ENCODE assay signal across 9 mouse cellular contexts in genomic region chr11:115630532-115631504, GRCm38 (mm10). TPM values are rescaled to one million over a fixed set of nuclear protein-coding genes. Genes with fewer than 3 reads are reported as not detected.
DNase-seq lines count a peak whose midpoint lies in the region; ATAC-seq and TF ChIP-seq lines count a peak whose summit lies in the region.
"Had no signal": no experiment of that assay in that cellular context is flagged by ENCODE, and none has a peak within 500 bp of the region (broad histone marks: within the 10 kb centered on the region; RNA-seq: fewer than 3 reads in every experiment).

No protein-coding gene starts in this region.

- peak; percentile 72 for ATAC-seq in granulocyte monocyte progenitor cell, adult 5-6 weeks (replicated peaks; ENCODE audit: poor library complexity, severe bottlenecking)
- peak; percentile 63 for ATAC-seq in stomach, postnatal 0 days (ENCODE audit: low FRiP score, low TSS enrichment)
- no peak for ATAC-seq in midbrain, embryonic 14.5 days (ENCODE audit: low FRiP score, low TSS enrichment)
- no peak for ATAC-seq in forebrain, embryonic 14.5 days

- WGBS in stomach, postnatal 0 days, result 37% methylated on average over 16 of the region's 16 CpGs
- WGBS in midbrain, embryonic 14.5 days, result 48% methylated on average over 16 of the region's 16 CpGs
- 51% methylated on average over 16 of the region's 16 CpGs for WGBS in forebrain, embryonic 14.5 days

- no peaks in the 10 kb centered on the region for H3K4me1 ChIP-seq in stomach, postnatal 0 days (replicated peaks; ENCODE audit: control insufficient read depth, insufficient read depth)
- peaks cover 5% of the 10 kb centered on the region; the same call in 1 of the 2 replicates for H3K4me1 ChIP-seq in midbrain, embryonic 14.5 days (ENCODE audit: control insufficient read depth, insufficient read depth, low read length)
- H3K4me1 ChIP-seq in forebrain, embryonic 14.5 days (ENCODE audit: control insufficient read depth, insufficient read depth, low read length), result peaks cover 4% of the 10 kb centered on the region; the same call in 1 of the 2 replicates

- peak overlapping the region; percentile 70 for H3K27ac ChIP-seq in stomach, postnatal 0 days (replicated peaks)
- no peak overlapping the region for H3K27ac ChIP-seq in midbrain, embryonic 14.5 days (replicated peaks; ENCODE audit: low read depth, low read length)
- H3K27ac ChIP-seq in forebrain, embryonic 14.5 days (ENCODE audit: low read depth, low read length), result no peak overlapping the region
- H3K27ac ChIP-seq: limb, embryonic 15.5 days had no signal

- H3K36me3 ChIP-seq in stomach, postnatal 0 days (ENCODE audit: control insufficient read depth, insufficient read depth, low read length), result no peaks in the 10 kb centered on the region
- H3K36me3 ChIP-seq in midbrain, embryonic 14.5 days (ENCODE audit: control insufficient read depth, insufficient read depth, low read length), result no peaks in the 10 kb centered on the region
- no peaks in the 10 kb centered on the region for H3K36me3 ChIP-seq in forebrain, embryonic 14.5 days (ENCODE audit: control insufficient read depth, insufficient read depth, low read length)
- H3K36me3 ChIP-seq: limb, embryonic 15.5 days had no signal

- no peak overlapping the region for H3K4me2 ChIP-seq in stomach, postnatal 0 days (replicated peaks; ENCODE audit: low read depth)
- no peak overlapping the region for H3K4me2 ChIP-seq in midbrain, embryonic 14.5 days (ENCODE audit: low read length)
- H3K4me2 ChIP-seq in forebrain, embryonic 14.5 days (ENCODE audit: low read length), result no peak overlapping the region
- H3K4me2 ChIP-seq: limb, embryonic 15.5 days had no signal

- H3K9ac ChIP-seq in stomach, postnatal 0 days (ENCODE audit: low read length), result no peak overlapping the region
- H3K9ac ChIP-seq in midbrain, embryonic 14.5 days (replicated peaks; ENCODE audit: low read length), result no peak overlapping the region
- H3K9ac ChIP-seq in forebrain, embryonic 14.5 days (ENCODE audit: low read length), result no peak overlapping the region
- H3K9ac ChIP-seq: limb, embryonic 15.5 days had no signal

- DNase-seq in right cerebral cortex, postnatal 10 days (ENCODE audit: low spot score in 2 of 2), result peak; percentile 56 to 61
- no peak for DNase-seq in right cerebral cortex, postnatal 14 days
- DNase-seq in lung, postnatal 10 days, result peak; percentile 77
- peak; percentile 87 for DNase-seq in stomach, postnatal 0 days (ENCODE audit: low spot score)
- no peak for DNase-seq in midbrain, embryonic 14.5 days
- no peak for DNase-seq in forebrain, embryonic 14.5 days (ENCODE audit: low spot score)
- no peak for DNase-seq in ovary, postnatal 10 days (ENCODE audit: low spot score)

- H3K27me3 ChIP-seq in stomach, postnatal 0 days (ENCODE audit: control insufficient read depth, insufficient read depth, low read length), result no peaks in the 10 kb centered on the region
- H3K27me3 ChIP-seq in midbrain, embryonic 14.5 days (ENCODE audit: control insufficient read depth, insufficient read depth, low read length), result no peaks in the 10 kb centered on the region
- no peaks in the 10 kb centered on the region for H3K27me3 ChIP-seq in forebrain, embryonic 14.5 days (replicated peaks; ENCODE audit: control insufficient read depth, insufficient read depth, low read length)
- H3K27me3 ChIP-seq: limb, embryonic 15.5 days had no signal

- no peak for TF ChIP-seq EP300 in stomach, postnatal 0 days (optimal IDR thresholded peaks at IDR 0.05)

- no peaks in the 10 kb centered on the region for H3K9me3 ChIP-seq in stomach, postnatal 0 days (ENCODE audit: control insufficient read depth, low read length)
- H3K9me3 ChIP-seq in midbrain, embryonic 14.5 days (ENCODE audit: control insufficient read depth, low read length), result no peaks in the 10 kb centered on the region
- H3K9me3 ChIP-seq in forebrain, embryonic 14.5 days (replicated peaks; ENCODE audit: control insufficient read depth, low read length), result no peaks in the 10 kb centered on the region
- H3K9me3 ChIP-seq: limb, embryonic 15.5 days had no signal

- no peak for TF ChIP-seq CTCF in stomach, postnatal 0 days (IDR thresholded peaks at IDR 0.05; ENCODE audit: low read depth)

- H3K4me3 ChIP-seq in stomach, postnatal 0 days (ENCODE audit: low read depth, low read length), result no peak overlapping the region
- no peak overlapping the region for H3K4me3 ChIP-seq in midbrain, embryonic 14.5 days (replicated peaks; ENCODE audit: low read depth, low read length)
- H3K4me3 ChIP-seq in forebrain, embryonic 14.5 days (ENCODE audit: low read depth, low read length), result no peak overlapping the region
- H3K4me3 ChIP-seq: limb, embryonic 15.5 days had no signal

RNA-seq across cellular contexts. Expression of gene Slc25a19, which starts 2.7 kb away (rescaled TPM):
- total RNA-seq in granulocyte monocyte progenitor cell, adult 5-6 weeks (2014; fragmentation: Nextera tagmentation), result 21.9 and 26.1 TPM in 2 replicates
- total RNA-seq in granulocyte monocyte progenitor cell, adult 5-6 weeks (2017), result 12.8 and 21.6 TPM in 2 replicates
- 12.5 and 14.0 TPM in 2 replicates for polyA plus RNA-seq in stomach, postnatal 0 days (2015; fragmentation: Nextera tagmentation; extraction: Ambion mirVana)
- 35.8 and 39.8 TPM in 2 replicates for polyA plus RNA-seq in midbrain, embryonic 14.5 days (2014; fragmentation: Nextera tagmentation; extraction: Ambion mirVana)
- polyA plus RNA-seq in forebrain, embryonic 14.5 days (2014; fragmentation: Nextera tagmentation; extraction: Ambion mirVana), result 38.3 and 50.1 TPM in 2 replicates

RNA-seq across cellular contexts. Expression of gene Mif4gd, which starts 18.0 kb away (rescaled TPM):
- total RNA-seq in granulocyte monocyte progenitor cell, adult 5-6 weeks (2014; fragmentation: Nextera tagmentation), result 18.9 and 32.1 TPM in 2 replicates
- 17.5 and 29.5 TPM in 2 replicates for total RNA-seq in granulocyte monocyte progenitor cell, adult 5-6 weeks (2017)
- 48.9 and 52.3 TPM in 2 replicates for polyA plus RNA-seq in stomach, postnatal 0 days (2015; fragmentation: Nextera tagmentation; extraction: Ambion mirVana)
- 9.7 and 11.4 TPM in 2 replicates for polyA plus RNA-seq in midbrain, embryonic 14.5 days (2014; fragmentation: Nextera tagmentation; extraction: Ambion mirVana)
- 9.5 and 12.5 TPM in 2 replicates for polyA plus RNA-seq in forebrain, embryonic 14.5 days (2014; fragmentation: Nextera tagmentation; extraction: Ambion mirVana)

RNA-seq across cellular contexts. Expression of gene Gga3, which starts 27.0 kb away (rescaled TPM):
- 34.1 and 43.3 TPM in 2 replicates for total RNA-seq in granulocyte monocyte progenitor cell, adult 5-6 weeks (2014; fragmentation: Nextera tagmentation)
- total RNA-seq in granulocyte monocyte progenitor cell, adult 5-6 weeks (2017), result 28.2 and 31.8 TPM in 2 replicates
- 5.2 TPM in 2 replicates for polyA plus RNA-seq in stomach, postnatal 0 days (2015; fragmentation: Nextera tagmentation; extraction: Ambion mirVana)
- 29.3 and 34.3 TPM in 2 replicates for polyA plus RNA-seq in midbrain, embryonic 14.5 days (2014; fragmentation: Nextera tagmentation; extraction: Ambion mirVana)
- polyA plus RNA-seq in forebrain, embryonic 14.5 days (2014; fragmentation: Nextera tagmentation; extraction: Ambion mirVana), result 18.1 and 22.7 TPM in 2 replicates

RNA-seq across cellular contexts. Expression of gene Mrps7, which starts 27.1 kb away (rescaled TPM):
- 49.9 and 57.2 TPM in 2 replicates for total RNA-seq in granulocyte monocyte progenitor cell, adult 5-6 weeks (2014; fragmentation: Nextera tagmentation)
- 46.9 and 63.8 TPM in 2 replicates for total RNA-seq in granulocyte monocyte progenitor cell, adult 5-6 weeks (2017)
- 52.6 and 58.4 TPM in 2 replicates for polyA plus RNA-seq in stomach, postnatal 0 days (2015; fragmentation: Nextera tagmentation; extraction: Ambion mirVana)
- 75.7 and 83.4 TPM in 2 replicates for polyA plus RNA-seq in midbrain, embryonic 14.5 days (2014; fragmentation: Nextera tagmentation; extraction: Ambion mirVana)
- polyA plus RNA-seq in forebrain, embryonic 14.5 days (2014; fragmentation: Nextera tagmentation; extraction: Ambion mirVana), result 72.1 and 81.5 TPM in 2 replicates

Comparison
In these comparisons a context has a peak if more than half of its experiments do, and no peak if none do; other contexts are left out.
1. DNase-seq: peak in right cerebral cortex, postnatal 10 days (2 of 2), lung, postnatal 10 days (single experiment) and stomach, postnatal 0 days (single experiment); none in right cerebral cortex, postnatal 14 days (single experiment), midbrain, embryonic 14.5 days (single experiment), forebrain, embryonic 14.5 days (single experiment) and ovary, postnatal 10 days (single experiment).
2. ATAC-seq: peak in granulocyte monocyte progenitor cell, adult 5-6 weeks (single experiment) and stomach, postnatal 0 days (single experiment); none in midbrain, embryonic 14.5 days (single experiment) and forebrain, embryonic 14.5 days (single experiment).